Mouse (Mus musculus): Measurements from ENCODE around the gene Abca4. TPM values are rescaled to one million over a fixed set of nuclear protein-coding genes. Genes with fewer than 3 reads are reported as not detected.

Abca4 gene
- polyA plus RNA-seq, 1 experiment from 2014 or later: 4.0 TPM

- no peak for ATAC-seq (ENCODE audit: insufficient number of reproducible peaks, low FRiP score)
- Histone ChIP-seq H3K9me3 (replicated peaks) (no peaks in the 10 kb centered on the region), H3K4me1 (replicated peaks) (peaks cover 14% of the 10 kb centered on the region), H3K36me3 (no peaks in the 10 kb centered on the region), H3K4me3 (no peak overlapping the region), H3K9ac (no peak overlapping the region), H3K27ac (ENCODE audit: poor library complexity, severe bottlenecking) (no peak overlapping the region), H3K27me3 (replicated peaks) (no peaks in the 10 kb centered on the region), H3K4me2 (no peak overlapping the region)
- WGBS: 77% methylated on average over 7 of the region's 7 CpGs
Measured at GRCm38 (mm10) chr3:122082338-122082737, 38.1 kb downstream of the Abca4 start.

- no peaks in the 10 kb centered on the region for H3K36me3 ChIP-seq
- H3K4me3 ChIP-seq: no peak overlapping the region
- H3K27ac ChIP-seq (ENCODE audit: poor library complexity, severe bottlenecking): no peak overlapping the region
- no peaks in the 10 kb centered on the region for H3K27me3 ChIP-seq (replicated peaks)
- no peaks in the 10 kb centered on the region for H3K9me3 ChIP-seq (replicated peaks)
- no peak for ATAC-seq (ENCODE audit: insufficient number of reproducible peaks, low FRiP score)
- peaks cover 12% of the 10 kb centered on the region for H3K4me1 ChIP-seq (replicated peaks)
- no peak overlapping the region for H3K4me2 ChIP-seq
- 72% methylated on average over 18 of the region's 18 CpGs for WGBS
- no peak overlapping the region for H3K9ac ChIP-seq
Measured at GRCm38 (mm10) chr3:122085157-122085989, 41.1 kb downstream of the Abca4 start.

GRCm38 (mm10) chr3:122088054-122088681 is 43.9 kb downstream of the Abca4 start:
- H3K9ac ChIP-seq: no peak overlapping the region

GRCm38 (mm10) chr3:122090338-122090737 is 46.1 kb downstream of the Abca4 start:
- H3K4me2 ChIP-seq: no peak overlapping the region
- 51% methylated on average over 6 of the region's 6 CpGs for WGBS

More at GRCm38 (mm10) chr3:122088054-122088681, 43.9 kb downstream of the Abca4 start:
- Histone ChIP-seq H3K9me3 (replicated peaks) (no peaks in the 10 kb centered on the region), H3K4me2 (no peak overlapping the region), H3K36me3 (no peaks in the 10 kb centered on the region), H3K27me3 (replicated peaks) (no peaks in the 10 kb centered on the region), H3K4me3 (no peak overlapping the region), H3K4me1 (replicated peaks) (peaks cover 12% of the 10 kb centered on the region), H3K27ac (ENCODE audit: poor library complexity, severe bottlenecking) (peak overlapping the region; percentile 14; the same call in 1 of the 2 replicates)
- 38% methylated on average over 11 of the region's 11 CpGs for WGBS
- ATAC-seq (ENCODE audit: insufficient number of reproducible peaks, low FRiP score): peak; percentile 64; the same call in 1 of the 2 replicates

DNA sequence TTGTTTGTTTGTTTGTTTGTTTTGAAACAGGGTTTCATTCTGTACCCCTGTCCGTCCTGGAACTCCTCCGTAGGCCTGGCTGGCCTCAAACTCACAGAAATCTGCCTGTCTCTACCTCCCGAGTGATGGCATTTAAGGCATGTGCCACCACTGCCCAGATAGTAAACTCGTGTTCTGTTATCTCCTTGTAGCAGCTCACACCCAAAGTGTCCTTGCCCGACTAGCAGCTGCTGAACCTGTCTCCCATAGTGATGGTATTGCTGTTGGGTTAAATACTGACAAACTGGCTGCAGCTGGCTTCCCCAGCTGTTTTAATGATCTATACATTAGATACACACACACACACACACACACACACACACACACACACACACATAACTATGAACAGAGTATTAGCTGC is 55.5 kb downstream of the Abca4 start:
- 20% methylated on average over 5 of the region's 5 CpGs for WGBS
- no peaks in the 10 kb centered on the region for H3K27me3 ChIP-seq (replicated peaks)
- no peak overlapping the region for H3K4me3 ChIP-seq
- H3K36me3 ChIP-seq: no peaks in the 10 kb centered on the region
- no peak overlapping the region for H3K9ac ChIP-seq
- ATAC-seq (ENCODE audit: insufficient number of reproducible peaks, low FRiP score): no peak
- H3K4me1 ChIP-seq (replicated peaks): peaks cover 42% of the 10 kb centered on the region
- H3K27ac ChIP-seq (ENCODE audit: poor library complexity, severe bottlenecking): no peak overlapping the region
- H3K4me2 ChIP-seq: no peak overlapping the region
- no peaks in the 10 kb centered on the region for H3K9me3 ChIP-seq (replicated peaks)

More at GRCm38 (mm10) chr3:122090338-122090737, 46.1 kb downstream of the Abca4 start:
- H3K9me3 ChIP-seq (replicated peaks): no peaks in the 10 kb centered on the region
- ATAC-seq (ENCODE audit: insufficient number of reproducible peaks, low FRiP score): no peak
- H3K4me1 ChIP-seq (replicated peaks): peaks cover 12% of the 10 kb centered on the region
- H3K27me3 ChIP-seq (replicated peaks): no peaks in the 10 kb centered on the region
- no peak overlapping the region for H3K27ac ChIP-seq (ENCODE audit: poor library complexity, severe bottlenecking)
- no peak overlapping the region for H3K9ac ChIP-seq
- H3K36me3 ChIP-seq: no peaks in the 10 kb centered on the region
- no peak overlapping the region for H3K4me3 ChIP-seq

- no peaks in the 10 kb centered on the region for H3K9me3 ChIP-seq (replicated peaks)
- no peak overlapping the region for H3K4me3 ChIP-seq
- no peak for ATAC-seq (ENCODE audit: insufficient number of reproducible peaks, low FRiP score)
- H3K27ac ChIP-seq (ENCODE audit: poor library complexity, severe bottlenecking): no peak overlapping the region
- no peak overlapping the region for H3K9ac ChIP-seq
- peaks cover 32% of the 10 kb centered on the region for H3K4me1 ChIP-seq (replicated peaks)
- no peaks in the 10 kb centered on the region for H3K27me3 ChIP-seq (replicated peaks)
- no peaks in the 10 kb centered on the region for H3K36me3 ChIP-seq
- no peak overlapping the region for H3K4me2 ChIP-seq
- WGBS: 31% methylated on average over 7 of the region's 7 CpGs
Measured at GRCm38 (mm10) chr3:122102091-122102490, 57.8 kb downstream of the Abca4 start.

GRCm38 (mm10) chr3:122103864-122104808 is 59.9 kb downstream of the Abca4 start:
- peak; percentile 64; the same call in 1 of the 2 replicates for ATAC-seq (ENCODE audit: insufficient number of reproducible peaks, low FRiP score)
- 18% methylated on average over 20 of the region's 20 CpGs for WGBS
- Histone ChIP-seq H3K4me3 (peak overlapping the region; percentile 31), H3K27me3 (replicated peaks) (no peaks in the 10 kb centered on the region), H3K36me3 (no peaks in the 10 kb centered on the region), H3K4me2 (peak overlapping the region; percentile 64), H3K9ac (peak overlapping the region; percentile 9; the same call in 1 of the 2 replicates), H3K9me3 (replicated peaks) (no peaks in the 10 kb centered on the region), H3K27ac (ENCODE audit: poor library complexity, severe bottlenecking) (0 out of 2 replicates have a peak overlapping the region, but pooled peaks have one; percentile 13), H3K4me1 (replicated peaks) (peaks cover 28% of the 10 kb centered on the region)

GRCm38 (mm10) chr3:122106920-122107319 is 62.7 kb downstream of the Abca4 start:
- 58% methylated on average over 8 of the region's 8 CpGs for WGBS
- H3K4me2 ChIP-seq: no peak overlapping the region
- ATAC-seq (ENCODE audit: insufficient number of reproducible peaks, low FRiP score): no peak; the same call in 1 of the 2 replicates

GRCm38 (mm10) chr3:122107643-122108194 is 63.5 kb downstream of the Abca4 start:
- no peak for ATAC-seq (ENCODE audit: insufficient number of reproducible peaks, low FRiP score)
- Histone ChIP-seq H3K9me3 (replicated peaks) (no peaks in the 10 kb centered on the region), H3K4me2 (no peak overlapping the region), H3K9ac (no peak overlapping the region), H3K27me3 (replicated peaks) (no peaks in the 10 kb centered on the region), H3K4me3 (no peak overlapping the region), H3K36me3 (no peaks in the 10 kb centered on the region), H3K4me1 (replicated peaks) (peaks cover 26% of the 10 kb centered on the region), H3K27ac (ENCODE audit: poor library complexity, severe bottlenecking) (no peak overlapping the region)
- WGBS: 64% methylated on average over 14 of the region's 14 CpGs

More at GRCm38 (mm10) chr3:122106920-122107319, 62.7 kb downstream of the Abca4 start:
- H3K9me3 ChIP-seq (replicated peaks): no peaks in the 10 kb centered on the region
- H3K27ac ChIP-seq (ENCODE audit: poor library complexity, severe bottlenecking): no peak overlapping the region
- H3K27me3 ChIP-seq (replicated peaks): no peaks in the 10 kb centered on the region
- no peak overlapping the region for H3K4me3 ChIP-seq
- H3K4me1 ChIP-seq (replicated peaks): peaks cover 27% of the 10 kb centered on the region
- H3K36me3 ChIP-seq: no peaks in the 10 kb centered on the region
- H3K9ac ChIP-seq: no peak overlapping the region

DNA sequence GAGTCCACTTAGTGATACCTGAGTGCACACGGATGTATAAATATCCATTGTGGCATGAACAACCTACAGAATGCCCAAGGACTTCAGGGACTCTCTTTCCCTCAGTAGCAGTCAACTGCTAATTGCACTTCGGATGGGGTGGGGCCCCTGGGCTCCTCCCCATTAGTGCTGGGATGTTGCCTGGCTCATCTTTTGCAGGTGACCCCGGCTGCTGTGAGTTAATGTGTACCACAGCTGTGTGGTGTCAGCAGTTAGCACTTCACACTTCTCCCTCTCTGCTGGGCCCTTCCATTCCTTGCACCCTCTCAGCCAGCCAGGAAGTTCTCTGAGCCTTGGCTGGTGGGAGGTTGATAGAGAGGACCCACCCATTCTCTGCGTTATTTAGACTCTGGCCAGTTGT is 65.2 kb downstream of the Abca4 start:
- H3K27ac ChIP-seq (ENCODE audit: poor library complexity, severe bottlenecking): no peak overlapping the region
- H3K9me3 ChIP-seq (replicated peaks): no peaks in the 10 kb centered on the region
- peaks cover 23% of the 10 kb centered on the region for H3K4me1 ChIP-seq (replicated peaks)
- 56% methylated on average over 4 of the region's 4 CpGs for WGBS
- H3K4me2 ChIP-seq: no peak overlapping the region
- H3K36me3 ChIP-seq: no peaks in the 10 kb centered on the region
- no peaks in the 10 kb centered on the region for H3K27me3 ChIP-seq (replicated peaks)
- ATAC-seq (ENCODE audit: insufficient number of reproducible peaks, low FRiP score): no peak
- no peak overlapping the region for H3K4me3 ChIP-seq
- no peak overlapping the region for H3K9ac ChIP-seq
